Mouse (Mus musculus) liver, embryonic 14.5 days (tissue): ENCODE measurements around the gene Capza1.

ENCODE experiments used
- CTCF ChIP-seq: IDR thresholded peaks from 2 replicates; pipeline ENCODE4 v1.5.1; 2016; ENCODE audit warnings: antibody characterized with exemption, low read depth, control low read depth
- EP300 ChIP-seq: IDR thresholded peaks from 2 replicates; pipeline ENCODE4 v1.6.1; 2016; ENCODE audit warnings: antibody characterized with exemption, low read depth

GRCm38 (mm10) chr3:104789312-104789605 lies 75.0 kb downstream of the Capza1 start:
- TF ChIP-seq CTCF: no peak
- TF ChIP-seq EP300: no peak
